Mouse (Mus musculus): ENCODE results near the gene Atg101. TPM values are rescaled to one million over a fixed set of nuclear protein-coding genes. Genes with fewer than 3 reads are reported as not detected.

The Atg101 gene
- polyA plus RNA-seq, 1 experiment from 2014 or later = 64.7 TPM

DNA sequence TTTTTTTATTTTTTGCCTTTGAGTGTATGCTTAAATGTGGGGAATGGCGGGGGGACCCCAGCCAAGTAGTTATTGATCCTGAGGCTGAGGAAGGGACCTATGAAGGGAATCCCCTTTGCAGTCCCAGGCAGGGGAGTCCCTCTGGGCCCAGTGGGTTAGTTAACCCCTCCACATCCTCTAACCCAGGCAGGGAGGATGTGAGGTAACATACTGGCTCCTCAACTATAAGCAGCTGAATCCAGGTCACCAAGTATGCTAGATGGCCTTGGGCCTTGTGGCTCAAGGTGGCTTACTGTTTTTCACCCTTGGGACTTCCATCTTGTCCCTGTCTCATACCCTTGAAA, 36.9 kb upstream of the Atg101 start:
- H3K4me3 ChIP-seq (ENCODE audit: low read depth, low read length) = peak overlapping the region; percentile 32; the same call in 1 of the 2 replicates

DNA sequence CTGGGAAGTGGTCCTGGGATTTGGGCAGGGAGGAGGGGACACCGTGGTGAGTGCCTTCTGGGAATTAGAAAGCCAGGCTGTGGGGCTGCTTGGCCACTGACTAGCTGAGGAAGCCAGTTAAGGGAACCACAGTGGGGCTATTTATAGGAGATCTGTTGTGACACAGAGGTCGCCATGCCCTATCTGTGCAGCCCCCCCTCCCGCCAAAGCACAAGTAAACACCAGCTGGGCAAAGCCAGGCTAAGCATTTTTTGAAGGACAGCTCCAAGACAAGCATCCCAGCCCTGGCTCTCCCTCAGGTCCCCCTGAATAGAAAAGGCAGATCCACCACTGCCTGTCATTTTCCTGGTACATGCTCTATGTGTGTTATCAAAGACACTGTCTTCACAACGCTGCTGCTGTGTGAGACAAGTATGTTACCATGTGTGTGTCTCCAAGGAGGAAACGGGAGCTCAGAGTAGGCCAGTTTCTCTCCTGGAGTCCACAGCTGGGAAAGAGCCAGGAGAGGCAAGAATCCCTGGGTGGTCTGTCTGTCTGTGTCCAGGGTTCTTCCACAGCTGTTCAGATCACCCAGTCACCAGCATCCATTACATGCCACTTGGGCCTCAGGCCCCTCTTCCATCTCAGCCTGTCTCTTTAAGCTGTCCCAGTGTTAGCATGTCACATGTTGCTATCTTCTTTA, 35.9 kb upstream of the Atg101 start:
- Histone ChIP-seq H3K9me3 (ENCODE audit: low read depth, low read length) (no peaks in the 10 kb centered on the region), H3K36me3 (ENCODE audit: insufficient read depth) (no peaks in the 10 kb centered on the region), H3K4me1 (ENCODE audit: insufficient read depth) (peaks cover 12% of the 10 kb centered on the region), H3K4me2 (no peak overlapping the region), H3K27ac (ENCODE audit: low read depth) (peak overlapping the region; percentile 84), H3K27me3 (ENCODE audit: insufficient read depth, low read length) (no peaks in the 10 kb centered on the region), H3K9ac (no peak overlapping the region), H3K4me3 (ENCODE audit: low read depth, low read length) (no peak overlapping the region)
- WGBS = 36% methylated on average over 5 of the region's 5 CpGs
- ATAC-seq (ENCODE audit: insufficient read depth) (0 out of 2 replicates have a peak, but pooled peaks have one; percentile 6), DNase-seq (peak; percentile 73)
- TF ChIP-seq CTCF (IDR thresholded peaks at IDR 0.05; ENCODE audit: low read depth) = no peak

More for the DNA sequence above, 36.9 kb upstream of the Atg101 start:
- Histone ChIP-seq H3K9ac (0 out of 2 replicates have a peak overlapping the region, but pooled peaks have one; percentile 54), H3K36me3 (ENCODE audit: insufficient read depth) (no peaks in the 10 kb centered on the region), H3K4me2 (peak overlapping the region; percentile 64), H3K9me3 (ENCODE audit: low read depth, low read length) (no peaks in the 10 kb centered on the region), H3K27ac (ENCODE audit: low read depth) (peak overlapping the region; percentile 89; the same call in 1 of the 2 replicates), H3K4me1 (ENCODE audit: insufficient read depth) (peaks cover 12% of the 10 kb centered on the region), H3K27me3 (ENCODE audit: insufficient read depth, low read length) (no peaks in the 10 kb centered on the region)
- ATAC-seq (ENCODE audit: insufficient read depth) (no peak), DNase-seq (no peak)
- WGBS = 80% methylated on average over 1 of the region's 1 CpGs
- no peak for TF ChIP-seq CTCF (IDR thresholded peaks at IDR 0.05; ENCODE audit: low read depth)

DNA sequence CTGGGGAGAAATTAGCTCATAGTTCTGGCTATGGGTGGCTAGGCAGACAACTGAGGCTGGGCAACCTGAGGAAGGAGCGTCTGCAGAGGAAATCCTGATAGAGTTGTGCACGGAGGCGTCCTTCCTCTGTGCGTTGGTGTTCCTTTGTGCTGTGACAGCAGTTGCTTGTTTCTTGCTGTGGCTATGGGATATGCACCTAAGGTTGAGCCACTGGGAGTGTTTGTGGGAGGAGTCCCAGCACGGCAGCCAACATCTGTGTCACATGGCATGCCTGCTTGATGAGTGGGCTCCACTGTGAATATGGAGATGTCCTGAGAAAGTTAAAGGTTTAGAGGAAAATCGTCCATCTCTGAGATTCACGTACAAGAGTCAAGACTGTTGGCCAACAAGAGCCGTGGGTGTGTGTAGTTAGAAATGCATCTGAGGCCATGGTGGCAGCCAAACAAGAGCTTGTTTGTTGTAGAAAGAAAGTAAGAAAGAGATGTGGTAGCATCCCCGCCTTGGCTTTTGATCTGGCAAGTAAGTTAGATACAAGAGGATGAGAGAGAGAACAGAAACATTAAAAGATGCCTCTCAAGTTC, 33.8 kb upstream of the Atg101 start:
- H3K36me3 ChIP-seq (ENCODE audit: insufficient read depth) = no peaks in the 10 kb centered on the region
- H3K4me1 ChIP-seq (ENCODE audit: insufficient read depth) = peaks cover 12% of the 10 kb centered on the region
- no peaks in the 10 kb centered on the region for H3K27me3 ChIP-seq (ENCODE audit: insufficient read depth, low read length)
- ATAC-seq (ENCODE audit: insufficient read depth) (no peak), DNase-seq (no peak)
- H3K9ac ChIP-seq = no peak overlapping the region
- TF ChIP-seq CTCF (IDR thresholded peaks at IDR 0.05; ENCODE audit: low read depth) = no peak
- H3K27ac ChIP-seq (ENCODE audit: low read depth) = no peak overlapping the region
- no peaks in the 10 kb centered on the region for H3K9me3 ChIP-seq (ENCODE audit: low read depth, low read length)
- no peak overlapping the region for H3K4me3 ChIP-seq (ENCODE audit: low read depth, low read length)
- WGBS = 75% methylated on average over 9 of the region's 9 CpGs
- no peak overlapping the region for H3K4me2 ChIP-seq

DNA sequence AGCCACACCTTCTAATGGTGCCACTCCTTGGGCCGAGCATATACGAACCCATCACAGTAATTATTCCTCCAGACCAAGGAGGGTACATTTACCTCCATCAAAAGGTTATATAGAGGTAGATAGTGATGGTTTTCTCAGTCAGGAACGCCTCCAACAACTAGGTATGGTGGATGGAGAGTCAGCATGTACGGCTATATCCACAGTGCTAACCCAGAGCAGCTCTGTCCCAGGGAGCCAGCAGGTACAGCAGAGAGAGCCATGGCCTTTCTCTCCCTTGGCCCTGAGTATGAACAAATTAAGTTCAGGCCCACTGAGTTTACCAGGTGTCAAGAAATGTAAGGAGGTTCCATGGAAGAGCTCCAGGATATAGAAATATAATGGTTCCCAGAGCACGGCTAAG, 32.1 kb upstream of the Atg101 start:
- 85% methylated on average over 5 of the region's 5 CpGs for WGBS
- Histone ChIP-seq H3K9ac (no peak overlapping the region), H3K27me3 (ENCODE audit: insufficient read depth, low read length) (no peaks in the 10 kb centered on the region), H3K4me1 (ENCODE audit: insufficient read depth) (peaks cover 12% of the 10 kb centered on the region; the same call in 1 of the 2 replicates), H3K9me3 (ENCODE audit: low read depth, low read length) (no peaks in the 10 kb centered on the region), H3K36me3 (ENCODE audit: insufficient read depth) (no peaks in the 10 kb centered on the region), H3K4me3 (ENCODE audit: low read depth, low read length) (no peak overlapping the region), H3K4me2 (no peak overlapping the region), H3K27ac (ENCODE audit: low read depth) (no peak overlapping the region)
- ATAC-seq (ENCODE audit: insufficient read depth) = no peak
- no peak for DNase-seq
- TF ChIP-seq CTCF (IDR thresholded peaks at IDR 0.05; ENCODE audit: low read depth) = no peak

DNA sequence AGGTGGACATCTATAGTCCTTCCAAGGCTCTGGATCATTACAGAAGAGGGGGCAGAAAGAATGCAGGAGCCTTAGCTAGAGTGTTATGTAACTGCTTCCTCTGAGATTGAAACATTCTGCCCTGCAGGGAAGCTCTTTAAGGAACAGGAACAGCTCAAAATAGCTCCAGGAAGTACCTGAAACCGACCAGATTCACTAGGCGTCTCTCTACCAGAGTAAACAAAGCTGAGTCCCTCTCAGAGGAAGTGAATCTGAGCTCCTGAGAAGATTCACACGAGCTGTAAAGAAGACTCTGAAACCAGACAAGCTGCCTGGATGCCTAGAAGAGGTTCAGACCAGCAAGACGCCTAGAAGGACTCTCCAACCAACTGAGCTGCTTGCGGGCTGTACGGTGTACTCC, 31.5 kb upstream of the Atg101 start:
- H3K27ac ChIP-seq (ENCODE audit: low read depth) = no peak overlapping the region
- H3K4me1 ChIP-seq (ENCODE audit: insufficient read depth) = peaks cover 9% of the 10 kb centered on the region; the same call in 1 of the 2 replicates
- 79% methylated on average over 6 of the region's 6 CpGs for WGBS
- H3K36me3 ChIP-seq (ENCODE audit: insufficient read depth) = no peaks in the 10 kb centered on the region
- no peak for DNase-seq
- H3K9ac ChIP-seq = no peak overlapping the region
- no peak overlapping the region for H3K4me3 ChIP-seq (ENCODE audit: low read depth, low read length)
- H3K9me3 ChIP-seq (ENCODE audit: low read depth, low read length) = no peaks in the 10 kb centered on the region
- TF ChIP-seq CTCF (IDR thresholded peaks at IDR 0.05; ENCODE audit: low read depth) = no peak
- ATAC-seq (ENCODE audit: insufficient read depth) = no peak
- H3K4me2 ChIP-seq = no peak overlapping the region
- no peaks in the 10 kb centered on the region for H3K27me3 ChIP-seq (ENCODE audit: insufficient read depth, low read length)

DNA sequence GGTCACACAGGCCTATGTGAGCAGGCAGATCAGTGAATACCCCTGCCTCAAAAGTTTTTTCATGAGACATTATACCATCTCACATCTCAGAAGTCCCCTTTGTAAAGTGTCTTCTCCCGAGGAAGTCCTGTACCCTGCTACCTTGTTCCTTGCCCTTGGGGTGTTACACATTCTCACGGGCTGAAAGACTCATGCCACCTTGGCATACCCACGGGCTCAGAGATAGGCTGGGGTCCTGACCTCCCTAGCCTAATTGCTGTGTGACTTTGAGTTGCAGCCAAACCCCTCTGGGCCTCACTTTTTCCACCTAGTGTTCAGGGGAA, 30.5 kb upstream of the Atg101 start:
- H3K9me3 ChIP-seq (ENCODE audit: low read depth, low read length) = no peaks in the 10 kb centered on the region
- 25% methylated on average over 3 of the region's 3 CpGs for WGBS
- no peaks in the 10 kb centered on the region for H3K27me3 ChIP-seq (ENCODE audit: insufficient read depth, low read length)
- H3K9ac ChIP-seq = peak overlapping the region; percentile 80
- no peak for DNase-seq
- H3K4me1 ChIP-seq (ENCODE audit: insufficient read depth) = no peaks in the 10 kb centered on the region
- H3K4me3 ChIP-seq (ENCODE audit: low read depth, low read length) = peak overlapping the region; percentile 66
- no peak overlapping the region for H3K27ac ChIP-seq (ENCODE audit: low read depth)
- H3K4me2 ChIP-seq = peak overlapping the region; percentile 88
- ATAC-seq (ENCODE audit: insufficient read depth) = peak; percentile 4; the same call in 1 of the 2 replicates
- no peak for TF ChIP-seq CTCF (IDR thresholded peaks at IDR 0.05; ENCODE audit: low read depth)
- H3K36me3 ChIP-seq (ENCODE audit: insufficient read depth) = no peaks in the 10 kb centered on the region

DNA sequence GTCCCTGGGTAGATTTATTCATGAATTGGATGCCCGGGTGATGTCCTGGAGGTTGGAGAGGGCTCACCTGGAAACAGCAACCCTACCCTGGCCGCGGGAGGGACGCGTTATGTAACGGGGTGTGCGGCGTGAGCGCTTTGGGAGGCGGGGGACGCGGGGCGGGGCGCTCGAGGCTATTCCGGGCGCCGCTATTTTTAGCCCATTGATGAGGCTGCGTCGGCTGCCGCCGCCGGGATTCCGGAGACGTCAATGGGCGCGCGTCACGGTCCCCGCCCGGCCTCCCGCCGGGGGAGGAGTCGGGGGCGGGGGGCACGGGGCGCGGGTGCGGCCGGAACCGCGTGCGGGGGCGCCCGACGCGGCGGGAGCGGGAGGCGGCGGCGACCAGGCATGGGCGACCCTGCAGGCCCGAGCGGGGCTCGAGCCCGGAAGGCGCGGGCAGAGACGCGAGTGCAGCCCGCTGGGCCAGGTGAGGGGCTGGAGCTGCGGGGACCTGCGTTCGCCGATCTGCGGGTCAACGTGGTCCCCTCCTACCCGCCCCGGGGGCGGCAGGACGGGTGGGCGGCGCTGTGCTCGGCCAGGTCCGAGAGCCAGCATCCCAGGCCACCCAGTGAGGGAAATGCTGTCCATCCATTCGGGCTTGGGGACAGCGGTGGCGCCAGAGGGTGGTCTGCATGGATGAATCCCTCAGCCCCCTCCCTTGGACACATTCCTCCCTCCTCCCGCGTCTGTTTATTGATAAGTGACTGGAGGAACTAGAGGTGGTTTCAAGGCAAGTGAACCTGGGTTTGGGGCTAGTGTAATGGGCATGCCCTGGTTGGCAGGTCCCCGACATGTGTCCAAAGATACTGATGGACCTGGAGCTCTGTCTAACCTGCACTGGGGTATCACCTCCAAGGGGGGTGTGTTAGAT, 29.9 kb upstream of the Atg101 start, which contains the start of gene Nr4a1:
TSS of gene Nr4a1 (plus strand) at position 384 of the 910 bp plus-strand sequence.
- Histone ChIP-seq H3K4me2 (peak within 1 kb of the TSS; percentile 88), H3K9ac (peak within 1 kb of the TSS; percentile 80), H3K4me1 (ENCODE audit: insufficient read depth) (no peaks in the 10 kb centered on the region), H3K36me3 (ENCODE audit: insufficient read depth) (no peaks in the 10 kb centered on the region), H3K27ac (ENCODE audit: low read depth) (peak within 1 kb of the TSS; percentile 77; the same call in 1 of the 2 replicates), H3K27me3 (ENCODE audit: insufficient read depth, low read length) (no peaks in the 10 kb centered on the region), H3K9me3 (ENCODE audit: low read depth, low read length) (no peaks in the 10 kb centered on the region), H3K4me3 (ENCODE audit: low read depth, low read length) (peak within 1 kb of the TSS; percentile 66)
- DNase-seq (peak; percentile 88), ATAC-seq (ENCODE audit: insufficient read depth) (peak; percentile 74)
- TF ChIP-seq CTCF (IDR thresholded peaks at IDR 0.05; ENCODE audit: low read depth) = no peak
- WGBS = 1% methylated on average over 81 of the region's 82 CpGs
